Mouse (Mus musculus) urinary bladder, postnatal 4 days (tissue): ENCODE data around the gene Cavin1.

Experiments used
- DNase-seq, 2 experiments: peaks; one replicate each; pipeline ENCODE4 v3.0.0; 2021 to 2022; ENCODE audit warnings: low spot score in 2 of 2

The Cavin1 gene

GRCm38 (mm10) chr11:100981236-100981635 lies 10.5 kb upstream of the Cavin1 start:
- DNase-seq = no peak

DNA sequence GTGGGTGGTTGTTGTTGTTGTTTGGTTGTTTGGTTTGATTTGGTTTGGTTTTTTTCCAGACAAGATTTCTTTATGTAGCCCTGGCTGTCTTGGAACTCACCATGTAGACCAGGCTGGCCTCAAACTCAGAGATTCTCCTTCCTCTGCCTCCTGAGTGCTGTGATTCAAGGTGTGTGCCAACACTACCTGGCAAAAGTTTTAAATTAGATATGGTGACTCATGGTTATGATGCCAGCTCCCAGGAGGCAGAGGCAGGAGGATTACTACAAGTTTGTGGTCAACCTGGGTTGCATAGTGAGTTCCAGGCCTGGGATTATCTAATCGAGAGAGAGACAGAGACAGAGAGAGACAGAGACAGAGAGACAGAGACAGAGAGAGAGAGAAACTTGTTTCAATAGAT lies 9.8 kb upstream of the Cavin1 start:
- DNase-seq = no peak

GRCm38 (mm10) chr11:100979887-100980286 lies 9.2 kb upstream of the Cavin1 start:
- no peak for DNase-seq

DNA sequence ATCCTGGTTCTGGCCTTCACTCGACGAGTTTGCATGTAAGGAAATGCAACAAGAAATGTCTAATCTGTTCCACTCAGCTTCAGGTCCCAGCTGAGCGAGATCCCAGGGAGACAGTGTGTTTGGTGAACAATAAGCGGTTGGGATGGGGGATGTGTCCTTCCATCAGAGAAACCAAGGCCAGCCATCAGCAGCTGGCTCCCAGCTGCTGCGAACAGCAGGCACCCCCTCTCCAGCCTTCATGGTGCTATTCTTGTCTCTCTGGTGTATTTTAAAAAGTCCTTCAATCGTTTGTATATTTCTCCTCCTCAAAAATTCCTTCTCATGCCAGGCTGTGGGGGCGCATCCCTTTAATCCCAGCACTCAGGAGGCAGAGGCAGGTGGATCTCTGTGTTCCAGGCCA lies 4.6 kb upstream of the Cavin1 start:
- DNase-seq = peak in 1 of 2 experiments; percentile 47

GRCm38 (mm10) chr11:100974381-100974970 lies 3.8 kb upstream of the Cavin1 start:
- no peak for DNase-seq

- DNase-seq = no peak
Observed at GRCm38 (mm10) chr11:100973245-100973644, 2.6 kb upstream of the Cavin1 start.

GRCm38 (mm10) chr11:100971455-100971854 lies 768 bp upstream of the Cavin1 start:
- no peak for DNase-seq

DNA sequence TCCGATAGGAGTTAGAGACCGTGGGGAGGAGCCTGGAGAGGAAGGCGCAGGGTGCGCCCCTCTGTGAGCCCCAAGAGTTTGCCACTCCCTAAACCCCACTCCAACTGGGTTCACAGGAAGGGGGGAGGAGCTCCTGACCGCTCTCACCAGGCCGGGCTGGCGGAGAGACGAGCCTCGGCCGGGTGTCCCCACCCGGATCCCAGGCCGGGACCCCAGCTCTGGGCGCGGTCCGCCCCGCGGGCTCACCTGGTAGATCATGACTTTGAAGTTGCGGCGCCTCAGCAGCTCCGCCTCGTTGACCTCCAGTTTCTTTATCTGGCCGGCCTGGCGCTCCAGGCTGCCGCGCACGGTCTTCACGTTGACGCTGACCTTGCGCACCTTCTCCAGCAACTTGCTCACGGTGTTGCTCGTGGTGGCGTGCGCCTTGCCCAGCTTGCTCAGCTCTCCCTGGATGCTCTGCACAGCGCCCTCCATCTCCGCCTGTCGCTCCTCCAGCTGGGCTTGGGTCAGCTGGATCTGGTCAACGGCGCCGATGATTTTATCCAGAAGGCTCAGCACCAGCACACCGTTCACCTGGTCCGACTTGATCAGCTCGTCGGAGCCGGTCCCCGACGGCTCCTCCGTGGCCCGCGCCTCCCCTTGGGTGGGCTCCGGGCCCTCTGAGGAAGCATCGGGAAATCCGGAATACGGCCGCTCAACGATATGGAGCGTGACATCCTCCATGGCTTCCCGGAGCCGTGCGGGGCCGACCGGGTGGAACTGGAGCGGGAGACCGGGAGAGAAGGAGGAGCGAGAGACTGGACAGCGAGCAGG lies 737 bp downstream of the Cavin1 start:
- DNase-seq = peak; percentile 68 to 75

- peak in 1 of 2 experiments; percentile 37 for DNase-seq
Observed at GRCm38 (mm10) chr11:100969189-100969743, 1.4 kb downstream of the Cavin1 start.

DNA sequence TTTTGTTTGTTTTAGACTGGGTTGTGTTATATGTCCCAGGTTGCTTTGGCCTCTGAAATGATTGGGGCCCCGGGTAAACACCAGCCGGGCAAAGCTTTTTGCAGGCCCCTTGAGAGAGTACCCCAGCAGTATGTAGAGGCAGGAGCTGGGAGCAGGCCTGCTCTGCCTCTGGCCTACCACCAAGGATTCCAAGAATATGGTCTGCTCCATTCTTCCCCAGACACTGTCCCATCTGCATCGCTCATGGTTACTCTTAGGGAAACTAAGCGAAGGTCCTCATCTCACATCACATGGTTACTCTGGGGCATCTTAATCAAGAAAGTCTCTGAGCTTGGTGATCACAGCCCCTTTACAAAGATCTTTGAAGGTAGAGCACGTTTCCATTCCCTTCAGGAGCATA lies 2.2 kb downstream of the Cavin1 start:
- DNase-seq = no peak

DNA sequence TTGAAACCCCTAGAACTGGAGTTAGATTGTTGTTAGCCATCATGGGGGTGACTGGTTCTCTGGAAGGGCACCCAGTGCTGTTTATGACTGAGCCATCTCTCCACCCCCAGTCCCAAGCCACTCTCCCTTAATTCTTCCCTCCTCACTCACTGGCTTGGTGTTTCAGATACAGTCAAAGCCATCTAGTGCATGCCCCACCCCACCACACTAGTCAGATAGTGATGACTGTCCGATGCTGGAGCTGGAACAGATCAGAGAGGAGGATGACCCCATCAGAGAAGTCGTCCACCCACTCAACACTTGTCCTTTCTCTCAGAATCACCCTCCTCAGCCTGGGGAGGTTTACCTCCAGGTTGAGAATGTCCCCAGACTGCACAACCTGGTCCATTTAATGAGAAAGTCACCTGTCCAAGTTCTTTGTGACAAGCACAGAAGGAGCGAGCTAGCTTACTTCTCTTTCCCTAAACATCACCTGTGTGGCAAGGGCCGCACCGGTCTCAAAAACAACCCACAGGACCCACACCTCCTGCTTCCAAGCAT lies 2.7 kb downstream of the Cavin1 start:
- no peak for DNase-seq

DNA sequence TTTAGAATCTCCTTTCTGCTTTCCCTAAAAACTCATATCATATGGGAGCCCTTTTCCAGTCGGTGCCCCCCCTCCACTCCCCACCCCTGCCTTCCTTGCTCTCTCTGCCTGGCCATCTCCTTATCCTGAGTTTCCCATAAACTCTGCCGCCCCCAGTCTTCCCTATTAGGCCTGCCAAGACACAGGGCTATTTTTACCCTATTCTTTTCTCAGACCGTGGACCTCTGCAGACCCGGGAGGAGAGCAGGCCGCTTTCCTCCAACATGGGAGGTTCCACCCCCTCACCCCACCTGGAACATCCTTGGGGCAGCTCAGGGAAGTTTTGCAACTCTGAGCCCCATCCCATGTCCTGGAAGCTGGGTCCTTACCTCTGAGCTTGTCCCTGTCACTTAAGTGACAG lies 3.3 kb downstream of the Cavin1 start:
- no peak for DNase-seq

GRCm38 (mm10) chr11:100965760-100966159 lies 4.9 kb downstream of the Cavin1 start:
- no peak for DNase-seq

DNA sequence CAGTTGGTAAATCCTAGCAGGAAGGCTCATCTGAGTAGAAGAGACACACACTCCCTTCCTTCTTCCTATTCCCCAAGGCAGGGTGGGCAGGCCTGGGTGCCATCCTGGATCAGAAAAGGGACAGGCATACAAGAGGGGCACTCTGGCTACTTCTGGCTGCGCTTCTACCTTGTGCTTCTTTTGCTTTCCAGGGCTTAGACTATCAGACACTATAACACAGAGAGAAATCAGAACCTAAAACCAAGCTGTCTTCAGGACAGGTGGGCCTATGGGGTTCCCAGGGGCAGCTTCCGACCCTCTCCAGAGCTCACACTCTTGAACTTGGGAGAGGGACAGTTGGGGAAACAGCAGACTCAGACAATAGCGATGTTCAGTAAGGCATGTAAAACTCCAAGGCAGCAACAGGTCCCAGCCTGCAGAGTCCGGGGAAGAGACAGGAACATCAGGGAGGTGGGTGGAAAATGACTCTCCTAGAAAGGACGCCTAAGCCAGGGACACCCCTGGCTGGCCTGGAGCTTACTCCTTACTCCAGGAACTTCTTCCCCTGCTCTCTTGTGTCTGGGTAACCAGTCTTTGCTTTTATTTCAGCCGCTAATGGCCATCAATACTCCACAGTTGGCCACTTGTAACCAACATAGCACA lies 5.7 kb downstream of the Cavin1 start:
- no peak for DNase-seq

DNA sequence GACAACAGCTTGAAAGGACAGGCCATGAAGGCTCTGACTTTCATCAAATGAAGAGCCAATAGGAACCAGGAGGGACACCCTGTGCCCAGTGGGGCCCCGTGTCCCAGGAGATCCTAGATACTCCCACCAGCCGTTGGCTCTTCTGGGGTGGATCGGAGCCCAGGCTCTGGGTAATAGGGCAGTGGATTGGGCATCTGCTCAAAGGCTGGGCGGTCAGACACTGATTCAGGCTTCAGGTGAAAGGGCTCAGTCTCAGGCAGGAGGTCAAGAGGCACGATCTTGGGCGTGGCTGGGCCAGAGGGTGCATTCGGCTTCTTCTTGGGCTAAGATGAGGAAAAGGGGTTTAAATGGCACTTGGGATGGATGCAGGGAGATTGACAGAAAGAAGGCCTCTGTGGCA lies 6.5 kb downstream of the Cavin1 start:
- DNase-seq = no peak

DNA sequence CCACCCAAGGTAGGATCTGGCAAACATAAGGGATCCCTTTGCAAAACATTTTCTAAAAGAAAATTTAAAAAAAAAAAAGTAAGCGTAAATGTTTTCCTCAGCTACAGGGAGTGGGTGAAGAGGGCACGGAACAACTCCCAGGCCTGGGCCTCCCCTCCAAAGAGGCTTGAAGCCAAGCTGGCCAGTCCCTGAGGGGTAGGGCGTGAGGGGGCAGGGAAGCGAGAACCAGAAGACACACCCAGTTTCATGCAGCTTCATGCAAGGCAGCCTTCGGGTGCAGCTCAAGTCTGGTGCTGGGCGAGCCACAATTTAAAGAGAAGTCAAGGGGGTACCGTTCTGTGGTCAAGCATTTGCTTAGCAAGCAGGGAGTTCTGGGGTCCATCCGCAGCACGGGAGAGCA lies 7.0 kb downstream of the Cavin1 start:
- peak; percentile 60 to 71 for DNase-seq

DNA sequence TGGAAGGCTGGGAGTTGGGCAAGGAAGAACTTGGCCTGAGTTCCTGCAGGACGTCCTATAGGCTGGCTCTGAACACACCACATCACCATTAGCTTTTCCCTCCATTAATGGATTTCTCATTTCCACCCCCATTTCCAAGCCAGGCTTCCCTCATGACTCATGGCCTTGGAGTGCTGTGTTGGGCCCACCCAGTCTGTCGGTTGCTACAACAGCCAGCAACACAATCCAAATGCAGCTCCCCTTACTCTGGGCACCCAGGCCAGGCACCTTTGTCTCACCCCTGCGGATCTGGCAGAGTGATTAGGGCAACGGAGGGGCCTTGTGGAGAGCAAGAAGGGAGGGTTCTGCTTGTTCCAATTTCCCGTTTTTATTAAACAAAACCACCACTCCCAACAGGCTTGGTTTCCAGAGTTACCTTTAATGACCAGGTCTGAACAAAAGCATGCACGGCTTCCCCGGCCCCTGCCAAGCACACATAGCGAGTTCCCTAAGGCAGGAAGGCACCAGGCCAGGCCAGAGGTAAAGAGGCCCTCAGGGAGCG lies 8.2 kb downstream of the Cavin1 start:
- peak; percentile 64 to 70 for DNase-seq

DNA sequence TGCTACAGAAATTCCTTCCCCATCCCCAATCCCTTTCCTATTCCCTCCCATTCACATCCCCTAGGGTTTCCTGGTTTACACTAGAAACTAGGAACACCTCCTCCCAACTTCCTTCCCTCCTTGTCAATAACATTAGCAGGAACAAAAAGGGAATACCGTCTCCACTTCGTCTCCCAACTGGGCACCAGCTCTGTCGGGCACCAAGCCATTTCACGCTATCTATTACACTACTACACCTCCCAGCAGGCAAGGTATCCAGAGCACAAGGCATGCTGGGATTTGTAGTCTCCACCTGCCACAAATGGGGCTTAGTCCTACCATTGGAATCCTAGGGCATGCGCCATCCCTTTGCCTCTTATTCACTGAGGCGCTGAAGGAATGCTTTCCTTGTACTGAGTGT lies 10.1 kb downstream of the Cavin1 start:
- DNase-seq = peak in 1 of 2 experiments; percentile 31

DNA sequence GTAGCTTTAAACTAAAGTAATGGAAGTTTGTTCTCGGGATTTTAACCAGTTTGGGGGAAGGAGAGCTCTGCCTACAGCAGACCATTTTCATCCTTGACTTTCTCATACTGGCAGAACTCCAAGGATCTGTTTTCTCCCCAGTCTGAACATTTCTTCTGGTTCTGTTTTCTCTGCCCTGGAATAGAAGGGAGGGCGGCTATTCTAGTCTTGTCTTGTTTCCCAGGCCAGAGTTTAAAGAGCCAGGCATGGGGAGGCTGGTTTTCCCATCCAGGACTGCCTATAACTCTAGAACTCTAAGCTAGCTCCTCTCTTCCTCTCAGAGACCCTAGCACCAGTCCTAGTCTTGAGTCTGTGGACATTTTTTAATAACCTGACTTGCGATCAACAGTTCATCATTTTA lies 10.9 kb downstream of the Cavin1 start:
- DNase-seq = no peak

- DNase-seq = peak; percentile 42 to 72
Observed at GRCm38 (mm10) chr11:100959464-100959810, 11.2 kb downstream of the Cavin1 start.

GRCm38 (mm10) chr11:100958613-100959463 lies 11.8 kb downstream of the Cavin1 start:
- no peak for DNase-seq
